Mouse (Mus musculus) heart, postnatal 0 days (tissue): Measurements from ENCODE around the gene Wwox.

Experiments used
- CTCF ChIP-seq: IDR thresholded peaks from 2 replicates; pipeline ENCODE4 v1.5.1; 2016; ENCODE audit warnings: antibody characterized with exemption, control low read depth, low read depth
- EP300 ChIP-seq: IDR thresholded peaks from 2 replicates; pipeline ENCODE4 v1.6.1; 2016; ENCODE audit warnings: antibody characterized with exemption, low read depth

DNA sequence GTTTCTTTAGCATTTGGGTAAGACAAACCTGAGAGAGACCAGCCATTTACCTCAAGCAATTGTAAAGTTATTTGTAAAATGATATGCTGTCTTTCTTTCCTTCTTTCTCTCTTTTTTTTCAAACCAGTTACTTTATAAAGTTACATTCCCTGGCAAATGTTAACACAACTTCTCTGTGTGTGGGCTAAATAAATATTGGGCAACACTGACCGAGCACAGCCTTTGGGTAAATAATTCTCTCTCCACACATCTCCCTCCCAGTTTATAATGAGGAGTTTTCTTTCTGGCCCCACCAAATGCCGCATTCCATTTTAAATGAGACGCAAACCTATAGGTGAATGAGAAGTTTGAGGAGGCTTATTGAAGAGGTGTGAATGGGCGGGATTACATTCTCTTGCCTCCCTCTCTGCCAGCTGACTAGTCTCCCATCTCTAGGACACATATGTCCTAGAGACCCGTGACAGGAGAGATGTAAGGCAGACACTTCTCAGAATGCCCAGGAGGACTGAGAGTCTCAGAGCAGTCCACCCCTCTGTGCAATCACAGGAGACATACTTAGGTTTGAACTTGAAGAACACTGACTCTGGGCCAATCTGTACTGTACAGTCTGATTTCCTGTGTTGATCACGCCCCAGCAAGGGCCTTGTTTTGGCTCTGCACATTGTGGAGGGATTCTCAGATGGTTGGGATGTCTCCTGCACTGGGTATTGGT is 116.2 kb downstream of the Wwox start:
- TF ChIP-seq CTCF (no peak), EP300 (no peak)
